Mouse (Mus musculus) kidney, embryonic 15.5 days (tissue): Measurements from ENCODE around the gene B3gat3. TPM values are rescaled to one million over a fixed set of nuclear protein-coding genes. Genes with fewer than 3 reads are reported as not detected.
"Not testable (repeated sequence)": the region's sequence is repeated elsewhere in the genome, so short reads cannot be mapped to it uniquely, and the experiment has no call there.

Experiments
- ATAC-seq: fragments of 200-750 bp; cut with Nextera tagmentation; replicated peaks from 2 replicates; pipeline ENCODE4 v1.8.0; 2017; ENCODE audit warnings: moderate TSS enrichment; ENCODE audit not compliant: low FRiP score
- H3K27ac ChIP-seq: fragments of 300-500 bp; sonication (generic); 2 replicates; pipeline ENCODE4 v1.5.1; 2015; ENCODE audit warnings: mild to moderate bottlenecking, inconsistent platforms
- H3K27me3 ChIP-seq: fragments of 300-500 bp; sonication (generic); 2 replicates; pipeline ENCODE4 v1.6.1; 2015; ENCODE audit warnings: inconsistent platforms
- H3K36me3 ChIP-seq: fragments of 300-500 bp; sonication (generic); 2 replicates; pipeline ENCODE4 v1.6.1; 2015; ENCODE audit warnings: inconsistent platforms
- H3K4me1 ChIP-seq: fragments of 300-500 bp; sonication (generic); 2 replicates; pipeline ENCODE4 v1.6.1; 2015; ENCODE audit warnings: inconsistent platforms
- H3K4me2 ChIP-seq: fragments of 300-500 bp; sonication (generic); 2 replicates; pipeline ENCODE4 v1.6.1; 2015; ENCODE audit warnings: moderate library complexity, mild to moderate bottlenecking, inconsistent platforms
- H3K4me3 ChIP-seq: fragments of 300-500 bp; sonication (generic); replicated peaks from 2 replicates; pipeline ENCODE4 v1.5.1; 2015; ENCODE audit warnings: mild to moderate bottlenecking, inconsistent platforms
- H3K9ac ChIP-seq: fragments of 300-500 bp; sonication (generic); 2 replicates; pipeline ENCODE4 v1.6.1; 2015; ENCODE audit warnings: mild to moderate bottlenecking, inconsistent platforms
- H3K9me3 ChIP-seq: fragments of 300-500 bp; sonication (generic); replicated peaks from 2 replicates; pipeline ENCODE4 v1.6.1; 2016; ENCODE audit warnings: inconsistent platforms
- WGBS: fragments of 180-500 bp; shearing (Covaris S2); methylation state at CpG from one replicate; pipeline ENCODE4 v1.1.7; 2015; ENCODE audit warnings: mixed read lengths; 5-methylcytosine and 5-hydroxymethylcytosine counted together
- polyA plus RNA-seq: library from polyadenylated mRNA; unstranded; fragments of >200 nt; fragmentation: Nextera tagmentation; extraction: Ambion mirVana; gene quantifications from 2 replicates; pipeline ENCODE4 v1.2.1, GENCODE M21; 2015

The B3gat3 gene
- 51.2 and 51.8 TPM in 2 replicates for polyA plus RNA-seq

DNA sequence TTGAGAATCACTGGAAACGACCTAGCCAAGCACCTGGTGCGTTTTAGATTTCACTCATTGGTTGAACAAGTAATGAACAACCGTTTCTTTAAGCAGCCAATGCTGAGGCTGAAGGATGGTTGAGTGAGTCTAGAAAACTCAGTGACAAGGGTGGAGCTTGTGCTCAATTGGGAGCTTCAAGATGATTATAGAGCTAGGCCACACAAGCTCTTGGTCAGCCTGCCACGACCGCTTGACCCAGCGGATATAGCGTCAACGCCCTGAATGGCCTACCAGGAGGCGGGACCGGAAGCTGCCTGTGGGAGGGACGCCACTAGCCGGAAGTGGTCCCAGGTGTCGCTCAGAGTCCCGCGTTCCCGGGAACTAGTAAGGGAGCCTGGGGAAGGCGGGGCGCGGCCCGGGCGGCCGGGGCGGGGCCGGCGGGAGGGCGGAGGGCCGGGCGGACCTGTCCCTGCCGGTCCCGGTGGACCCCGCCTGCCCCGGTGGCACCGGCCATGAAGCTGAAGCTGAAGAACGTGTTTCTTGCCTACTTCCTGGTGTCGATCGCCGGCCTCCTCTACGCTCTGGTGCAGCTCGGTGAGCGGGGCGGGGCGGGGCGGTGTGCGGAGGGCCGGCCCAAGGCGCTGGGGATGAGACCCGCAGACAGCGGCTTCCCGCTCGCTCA is at the start of gene B3gat3:
B3gat3 (plus strand) TSS at position 302 of the 664 bp plus-strand sequence.
- Histone ChIP-seq H3K27ac (peak within 1 kb of the TSS; percentile 96), H3K9ac (peak within 1 kb of the TSS; percentile 80), H3K4me2 (peak within 1 kb of the TSS; percentile 76), H3K27me3 (no peaks in the 10 kb centered on the region), H3K9me3 (no peaks in the 10 kb centered on the region), H3K4me1 (peaks cover 9% of the 10 kb centered on the region), H3K36me3 (peaks cover 38% of the 10 kb centered on the region), H3K4me3 (peak within 1 kb of the TSS; percentile 88)
- peak; percentile 98 for ATAC-seq
- under 1% methylated on average over 50 of the region's 50 CpGs for WGBS

DNA sequence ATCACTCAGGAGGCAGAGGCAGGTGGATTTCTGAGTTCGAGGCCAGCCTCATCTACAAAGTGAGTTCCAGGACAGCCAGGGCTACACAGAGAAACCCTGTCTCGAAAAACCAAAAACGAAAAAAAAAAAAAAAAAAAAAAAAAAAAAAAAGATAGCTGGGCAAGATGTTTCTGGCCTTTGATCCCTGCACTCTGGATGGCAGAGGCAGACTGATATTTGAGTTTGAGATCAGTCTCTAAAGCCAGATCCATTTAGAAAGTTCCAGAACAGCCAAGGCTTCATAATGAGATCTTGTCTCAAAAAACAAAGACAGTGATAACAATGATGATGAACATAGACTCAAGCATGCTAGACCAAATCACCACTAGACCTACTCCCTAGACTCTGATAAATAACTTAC is 49.8 kb upstream of the B3gat3 start:
- not testable (repeated sequence) for H3K9ac ChIP-seq, H3K9me3 ChIP-seq, H3K27ac ChIP-seq, ATAC-seq, H3K27me3 ChIP-seq
- Histone ChIP-seq H3K36me3 (peaks cover 24% of the 10 kb centered on the region), H3K4me1 (peaks cover 13% of the 10 kb centered on the region), H3K4me3 (0 out of 2 replicates have a peak overlapping the region, but pooled peaks have one; percentile 81), H3K4me2 (peak overlapping the region; percentile 79)
- WGBS, result 87% methylated on average over 3 of the region's 3 CpGs

DNA sequence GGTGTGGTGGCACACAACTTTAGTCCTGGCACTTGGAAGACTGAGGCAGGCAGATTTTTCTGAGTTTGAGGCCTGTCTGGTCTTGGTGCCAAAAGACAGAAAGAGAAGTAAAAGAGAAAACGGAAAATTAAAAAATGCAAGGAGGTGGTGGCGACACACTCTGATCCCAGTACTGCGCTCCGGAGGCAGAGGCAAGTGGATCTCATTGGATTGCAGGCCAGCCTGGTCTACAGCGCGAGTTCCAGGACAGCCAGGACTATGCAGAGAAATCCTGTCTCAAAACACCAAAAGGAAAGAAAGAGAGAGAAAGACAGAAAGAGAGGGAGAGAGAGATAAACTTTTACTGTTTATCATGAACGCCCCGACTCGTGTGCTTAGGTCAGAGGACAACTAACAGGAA is 49.3 kb upstream of the B3gat3 start:
- peak; percentile 55 for ATAC-seq
- WGBS, result 53% methylated on average over 9 of the region's 9 CpGs
- Histone ChIP-seq H3K36me3 (peaks cover 28% of the 10 kb centered on the region), H3K27me3 (no peaks in the 10 kb centered on the region), H3K4me3 (peak overlapping the region; percentile 81), H3K4me2 (peak overlapping the region; percentile 79), H3K9me3 (no peaks in the 10 kb centered on the region), H3K27ac (peak overlapping the region; percentile 81), H3K4me1 (peaks cover 13% of the 10 kb centered on the region), H3K9ac (peak overlapping the region; percentile 92)

DNA sequence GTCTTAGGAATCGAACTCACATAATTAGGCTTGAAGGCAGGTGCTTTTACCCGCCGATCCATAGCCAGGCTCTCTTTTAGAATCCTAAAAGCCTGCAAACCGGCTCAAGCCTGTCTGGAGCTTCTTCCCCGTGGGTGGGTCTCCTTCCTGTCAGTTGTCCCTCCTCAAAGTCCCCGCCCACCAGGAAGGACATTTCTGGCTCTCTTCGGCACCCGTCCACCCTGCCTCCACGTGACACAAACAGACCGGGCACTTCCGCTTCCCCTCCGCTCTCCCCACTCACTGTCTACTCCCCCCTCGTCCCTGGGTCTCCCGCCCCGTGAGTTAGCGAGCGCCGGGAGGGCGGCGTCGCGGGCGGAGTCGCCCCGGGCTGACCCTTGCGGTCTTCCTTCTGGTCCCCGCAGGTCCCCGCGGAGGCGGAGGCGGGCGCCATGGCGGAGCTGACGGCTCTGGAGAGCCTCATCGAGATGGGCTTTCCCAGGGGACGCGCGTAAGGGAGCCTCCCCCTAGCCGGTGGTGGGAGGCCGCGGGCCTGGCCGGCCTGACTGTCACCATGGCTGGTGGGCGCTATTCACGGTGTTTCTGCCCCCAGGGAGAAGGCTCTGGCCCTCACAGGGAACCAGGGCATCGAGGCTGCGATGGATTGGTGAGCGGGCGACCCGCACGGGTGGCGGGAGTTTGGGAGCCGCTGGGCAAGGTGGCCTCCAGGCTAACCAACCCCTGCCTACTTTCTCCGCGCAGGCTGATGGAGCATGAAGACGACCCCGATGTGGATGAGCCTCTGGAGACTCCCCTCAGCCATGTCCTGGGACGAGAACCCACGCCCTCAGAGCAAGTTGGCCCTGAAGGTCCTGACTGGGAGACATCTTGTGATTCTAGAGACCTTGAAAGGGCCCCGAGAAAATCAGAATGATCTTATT is 48.6 kb upstream of the B3gat3 start, which contains the start of gene Ubxn1:
Ubxn1 (plus strand) TSS at position 230 of the 920 bp plus-strand sequence.
- peak within 1 kb of the TSS; percentile 81 for H3K4me3 ChIP-seq
- peaks cover 13% of the 10 kb centered on the region for H3K4me1 ChIP-seq
- no peaks in the 10 kb centered on the region for H3K27me3 ChIP-seq
- under 1% methylated on average over 59 of the region's 59 CpGs for WGBS
- H3K27ac ChIP-seq, result peak within 1 kb of the TSS; percentile 86
- peak; percentile 97 for ATAC-seq
- peak within 1 kb of the TSS; percentile 92 for H3K9ac ChIP-seq
- peak within 1 kb of the TSS; percentile 79 for H3K4me2 ChIP-seq
- peaks cover 35% of the 10 kb centered on the region for H3K36me3 ChIP-seq
- no peaks in the 10 kb centered on the region for H3K9me3 ChIP-seq

DNA sequence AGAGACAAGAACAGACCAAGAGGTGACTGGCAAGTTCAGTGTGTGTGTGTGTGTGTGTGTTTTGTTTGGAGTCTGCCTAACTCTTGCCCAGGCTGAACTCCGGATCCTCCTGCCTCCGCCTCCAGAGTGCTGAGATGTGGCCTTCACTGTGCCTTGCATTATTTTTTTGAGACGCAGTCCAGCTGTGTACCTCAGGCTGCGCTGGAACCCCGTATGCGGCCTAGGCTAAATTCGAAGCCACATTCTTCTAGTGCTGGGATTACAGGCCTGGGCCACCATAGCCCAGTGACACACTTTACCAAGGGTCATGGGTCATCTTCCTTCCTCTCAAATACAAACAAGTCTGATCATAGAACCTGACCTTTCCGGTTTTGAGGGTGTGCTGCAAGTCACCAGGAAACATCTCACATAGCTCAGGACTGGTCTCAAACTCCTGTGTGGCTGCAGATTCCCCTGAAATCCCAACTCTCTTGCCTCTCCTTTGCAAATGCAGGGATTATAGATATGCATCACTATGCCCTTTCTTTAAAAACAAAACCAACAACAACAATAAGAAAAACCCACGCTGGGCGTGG is 47.8 kb upstream of the B3gat3 start:
- 60% methylated on average over 10 of the region's 10 CpGs for WGBS

DNA sequence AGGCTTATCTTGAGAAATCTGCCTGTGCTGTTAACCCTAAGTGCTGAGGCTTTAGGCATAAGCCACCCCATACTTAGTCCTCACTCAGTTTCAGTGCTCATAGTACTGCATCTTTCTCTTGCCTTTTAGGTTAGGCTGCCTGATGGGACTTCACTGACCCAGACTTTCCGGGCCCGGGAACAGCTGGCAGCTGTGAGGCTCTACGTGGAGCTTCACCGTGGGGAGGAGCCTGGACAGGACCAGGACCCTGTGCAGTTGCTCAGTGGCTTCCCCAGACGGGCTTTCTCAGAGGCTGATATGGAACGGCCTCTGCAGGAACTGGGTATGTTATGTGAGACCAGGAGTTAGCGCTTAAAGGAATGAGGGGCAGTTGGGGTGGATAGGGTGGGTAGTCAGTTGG is 45.1 kb upstream of the B3gat3 start:
- no peak overlapping the region for H3K4me3 ChIP-seq
- H3K27ac ChIP-seq, result no peak overlapping the region
- WGBS, result 96% methylated on average over 7 of the region's 7 CpGs
- H3K4me2 ChIP-seq, result no peak overlapping the region
- ATAC-seq, result no peak
- H3K9ac ChIP-seq, result no peak overlapping the region
- no peaks in the 10 kb centered on the region for H3K27me3 ChIP-seq
- peaks cover 23% of the 10 kb centered on the region for H3K4me1 ChIP-seq
- peaks cover 56% of the 10 kb centered on the region for H3K36me3 ChIP-seq
- H3K9me3 ChIP-seq, result no peaks in the 10 kb centered on the region

More for the DNA sequence above, 47.8 kb upstream of the B3gat3 start:
- H3K36me3 ChIP-seq, result peaks cover 44% of the 10 kb centered on the region
- no peaks in the 10 kb centered on the region for H3K9me3 ChIP-seq
- peaks cover 13% of the 10 kb centered on the region for H3K4me1 ChIP-seq
- H3K9ac ChIP-seq, result peak overlapping the region; percentile 92
- peak overlapping the region; percentile 81 for H3K4me3 ChIP-seq
- ATAC-seq, result no peak
- peak overlapping the region; percentile 86 for H3K27ac ChIP-seq
- peak overlapping the region; percentile 79 for H3K4me2 ChIP-seq
- no peaks in the 10 kb centered on the region for H3K27me3 ChIP-seq

DNA sequence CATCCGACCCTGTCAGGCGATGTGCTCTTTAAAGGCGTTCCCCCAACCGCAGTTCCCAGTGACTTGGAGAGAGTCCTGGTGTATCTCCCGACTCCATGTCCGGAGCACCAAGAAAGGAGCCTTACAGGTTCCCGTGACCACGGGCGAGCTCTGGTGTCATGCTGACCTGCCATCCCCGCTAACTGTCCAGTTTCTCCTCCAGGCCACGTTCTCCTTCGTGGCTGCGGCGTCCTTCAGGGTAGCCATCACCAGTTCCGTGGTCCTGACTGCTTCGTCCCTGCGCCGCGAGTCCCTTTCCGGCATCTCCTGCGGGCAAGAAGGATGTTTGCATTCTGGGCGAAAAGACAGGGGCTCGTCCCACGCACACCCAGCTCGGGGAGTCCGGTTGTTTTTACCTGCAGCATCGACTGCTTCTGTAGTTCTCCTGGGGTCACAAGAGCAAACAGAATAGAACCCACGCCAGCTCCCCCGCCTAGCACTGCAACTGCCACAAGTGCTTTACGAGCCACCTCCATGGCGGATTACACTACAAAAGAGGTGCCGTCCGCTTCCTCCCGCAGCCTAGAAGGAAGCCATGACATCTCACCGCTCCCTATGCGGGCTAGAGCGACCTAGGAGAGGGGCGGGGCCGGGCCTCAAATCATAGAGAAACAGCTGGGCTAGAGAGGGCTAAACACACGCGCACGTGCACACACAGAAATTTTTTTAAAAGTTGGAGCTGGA is 39.7 kb upstream of the B3gat3 start, which contains the start of gene Uqcc3:
Uqcc3 (minus strand) TSS at position 613 of the 723 bp plus-strand sequence.
- H3K27ac ChIP-seq, result peak within 1 kb of the TSS; percentile 92
- no peaks in the 10 kb centered on the region for H3K9me3 ChIP-seq
- H3K4me2 ChIP-seq, result peak within 1 kb of the TSS; percentile 79
- H3K4me1 ChIP-seq, result peaks cover 15% of the 10 kb centered on the region
- WGBS, result under 1% methylated on average over 42 of the region's 42 CpGs
- peaks cover 31% of the 10 kb centered on the region for H3K36me3 ChIP-seq
- H3K4me3 ChIP-seq, result peak within 1 kb of the TSS; percentile 79
- H3K27me3 ChIP-seq, result no peaks in the 10 kb centered on the region
- H3K9ac ChIP-seq, result peak within 1 kb of the TSS; percentile 78
- peak; percentile 97 for ATAC-seq

DNA sequence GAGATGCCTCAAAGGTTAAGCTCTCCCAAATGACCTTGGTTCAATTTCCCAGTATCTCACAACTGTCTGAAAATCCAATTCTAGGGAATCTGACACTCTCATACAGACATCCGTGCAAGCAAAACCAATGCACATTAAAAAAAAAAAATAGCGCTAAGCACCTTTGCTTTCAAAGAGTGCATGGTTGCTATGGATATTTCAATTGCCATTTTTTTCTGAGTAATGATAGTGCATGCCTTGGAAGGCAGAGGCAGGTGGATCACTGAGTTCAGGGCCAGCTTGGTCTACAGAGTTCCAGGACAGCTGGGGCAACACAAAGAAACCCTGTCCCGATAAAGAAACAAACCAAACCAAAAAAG is 39.2 kb upstream of the B3gat3 start:
- WGBS, result 12% methylated on average over 3 of the region's 3 CpGs
- H3K27me3 ChIP-seq, result no peaks in the 10 kb centered on the region
- peak overlapping the region; percentile 79 for H3K4me2 ChIP-seq
- peak overlapping the region; percentile 79 for H3K4me3 ChIP-seq
- peak overlapping the region; percentile 92 for H3K27ac ChIP-seq
- ATAC-seq, result no peak
- H3K9ac ChIP-seq, result peak overlapping the region; percentile 78
- peaks cover 26% of the 10 kb centered on the region for H3K36me3 ChIP-seq
- no peaks in the 10 kb centered on the region for H3K9me3 ChIP-seq
- H3K4me1 ChIP-seq, result peaks cover 15% of the 10 kb centered on the region

DNA sequence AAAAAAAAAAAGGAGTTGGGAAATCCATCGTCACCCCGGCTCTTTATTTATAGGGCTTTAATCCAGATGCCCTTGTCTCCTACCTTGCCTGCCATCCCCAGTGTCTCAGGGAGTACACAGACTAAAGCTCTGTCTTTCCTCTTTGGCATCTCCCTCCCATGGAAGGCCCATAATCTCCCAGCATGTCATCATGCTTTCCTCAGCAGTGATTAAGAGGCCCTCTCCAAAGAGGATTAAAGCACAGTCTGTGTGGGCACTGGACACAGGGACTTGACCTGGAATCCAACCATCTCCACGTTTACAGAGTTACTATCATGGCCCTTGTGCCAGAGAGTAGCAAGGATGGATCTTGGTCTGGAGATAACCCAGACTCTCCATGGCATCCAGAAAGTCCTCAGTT is 36.6 kb upstream of the B3gat3 start, which contains the start of the genes Lbhd1 and Gm49403:
Lbhd1 (plus strand) TSS at position 117 of the 400 bp plus-strand sequence.
Gm49403 (plus strand) TSS at position 315 of the 400 bp plus-strand sequence.
- no peak for ATAC-seq
- no peak within 1 kb of the TSS for H3K4me3 ChIP-seq

DNA sequence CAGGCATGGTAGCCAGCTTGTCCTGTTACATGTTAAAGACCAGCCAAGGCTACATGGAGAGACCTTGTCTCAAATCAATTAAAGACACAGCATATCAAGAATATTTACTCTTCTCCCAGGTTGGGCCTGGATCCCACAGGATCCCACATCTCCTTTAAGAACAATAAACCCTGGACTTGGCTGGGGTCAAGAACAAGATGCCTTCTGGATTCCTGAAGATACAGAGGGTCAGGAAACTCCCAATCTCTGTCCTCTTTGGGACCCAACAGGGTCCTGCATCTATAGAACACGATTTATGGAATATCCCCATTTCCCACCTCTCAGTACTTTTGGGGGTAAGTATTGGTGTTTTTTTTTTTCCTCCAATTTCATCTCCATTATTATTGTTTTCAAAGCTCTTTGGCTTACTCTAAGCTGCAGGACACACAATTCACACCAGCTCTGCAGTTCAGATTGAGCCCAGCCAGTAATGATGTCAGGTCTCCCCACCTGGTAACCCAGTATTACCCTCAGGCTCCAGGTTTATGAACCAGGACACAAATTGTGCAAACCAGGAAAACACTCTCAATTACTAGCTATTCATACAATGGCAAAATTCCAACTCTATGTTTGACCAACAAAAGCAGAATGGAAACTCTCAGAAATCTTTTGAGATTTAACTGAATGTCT is 33.1 kb upstream of the B3gat3 start:
- no peak overlapping the region for H3K9ac ChIP-seq
- WGBS, result 59% methylated on average over 1 of the region's 1 CpGs
- H3K27me3 ChIP-seq, result no peaks in the 10 kb centered on the region
- H3K4me1 ChIP-seq, result peaks cover 19% of the 10 kb centered on the region
- peak overlapping the region; percentile 72; the same call in 1 of the 2 replicates for H3K4me3 ChIP-seq
- H3K36me3 ChIP-seq, result peaks cover 16% of the 10 kb centered on the region
- ATAC-seq, result no peak
- H3K27ac ChIP-seq, result peak overlapping the region; percentile 93
- H3K9me3 ChIP-seq, result no peaks in the 10 kb centered on the region
- H3K4me2 ChIP-seq, result peak overlapping the region; percentile 56

More for the DNA sequence above, 36.6 kb upstream of the B3gat3 start, which contains the start of the genes Lbhd1 and Gm49403:
- no peak within 1 kb of the TSS for H3K27ac ChIP-seq
- H3K4me1 ChIP-seq, result peaks cover 27% of the 10 kb centered on the region
- peaks cover 3% of the 10 kb centered on the region; the same call in 1 of the 2 replicates for H3K36me3 ChIP-seq
- no peaks in the 10 kb centered on the region for H3K27me3 ChIP-seq
- no peak within 1 kb of the TSS for H3K9ac ChIP-seq
- H3K4me2 ChIP-seq, result no peak within 1 kb of the TSS
- 77% methylated on average over 3 of the region's 3 CpGs for WGBS
- H3K9me3 ChIP-seq, result no peaks in the 10 kb centered on the region
